Mouse (Mus musculus) G1E (cell line): ENCODE results near the gene Ablim1. TPM values are rescaled to one million over a fixed set of nuclear protein-coding genes. Genes with fewer than 3 reads are reported as not detected.

Source experiments
- ATAC-seq: 2 replicates; pipeline ENCODE4 v1.8.0; 2016; ENCODE audit warnings: mild to moderate bottlenecking; ENCODE audit not compliant: insufficient number of reproducible peaks, poor library complexity, low FRiP score, severe bottlenecking; ENCODE audit errors: extremely low read depth
- DNase-seq: peaks from one replicate; pipeline ENCODE4 v3.0.0; 2012; ENCODE audit warnings: low spot score
- H3K27me3 ChIP-seq: 2 replicates; pipeline ENCODE4 v1.6.1; 2012; ENCODE audit warnings: mild to moderate bottlenecking, low read length, inconsistent platforms; ENCODE audit not compliant: insufficient read depth
- H3K36me3 ChIP-seq: replicated peaks from 2 replicates; pipeline ENCODE3; 2012; ENCODE audit warnings: mild to moderate bottlenecking, inconsistent platforms
- H3K4me1 ChIP-seq: 2 replicates; pipeline ENCODE4 v1.6.1; 2012; ENCODE audit warnings: low read depth, low read length, inconsistent platforms, mixed read lengths; ENCODE audit not compliant: insufficient read depth
- H3K4me3 ChIP-seq: 2 replicates; pipeline ENCODE4 v1.5.1; 2012; ENCODE audit warnings: low read depth, mild to moderate bottlenecking, inconsistent platforms, low read length, moderate library complexity, mixed read lengths
- H3K9me3 ChIP-seq: replicated peaks from 2 replicates; pipeline ENCODE4 v1.6.1; 2012; ENCODE audit warnings: inconsistent platforms
- CTCF ChIP-seq: IDR thresholded peaks from 2 replicates; pipeline ENCODE4 v1.5.1; 2012; ENCODE audit warnings: low read depth, low read length, inconsistent platforms, mixed read lengths
- GATA1 ChIP-seq: IDR thresholded peaks from 2 replicates; pipeline ENCODE4 v1.6.1; 2012; ENCODE audit warnings: borderline replicate concordance, low read length, inconsistent platforms, mixed read lengths
- GATA2 ChIP-seq: IDR thresholded peaks from 2 replicates; pipeline ENCODE4 v1.6.1; 2012; ENCODE audit warnings: low read depth, low read length, inconsistent platforms, borderline replicate concordance
- POLR2AphosphoS5 ChIP-seq: IDR thresholded peaks from 2 replicates; pipeline ENCODE4 v1.6.1; 2012; ENCODE audit warnings: low read depth, low read length, inconsistent platforms; ENCODE audit not compliant: insufficient replicate concordance
- TAL1 ChIP-seq: conservative IDR thresholded peaks from 2 replicates; pipeline ENCODE4 v1.6.1; 2012; ENCODE audit warnings: low read depth, low read length, inconsistent platforms, mixed read lengths
- polyA plus RNA-seq: library from polyadenylated mRNA; stranded (reverse); fragments of >175 nt; gene quantifications from 2 replicates; pipeline ENCODE4 v1.2.3, GENCODE M21; 2012
- total RNA-seq, 2 experiments: library from RNA; stranded (forward) in 1 of 2; stranded (reverse) in 1 of 2; fragments of 200-1000 nt in 1 of 2; fragments of >200 nt in 1 of 2; fragmentation: Nextera tagmentation in 1 of 2; gene quantifications; 2 replicates each; pipeline ENCODE4 v1.2.3; 2014 to 2017

Ablim1 gene
- total and polyA plus RNA-seq, 3 experiments: 0.08 to 0.71 TPM; not detected in 1

GRCm38 (mm10) chr19:57180908-57181307, 133.8 kb downstream of the Ablim1 start:
- TF ChIP-seq CTCF: no peak
- TF ChIP-seq TAL1: no peak
- TF ChIP-seq POLR2AphosphoS5: no peak
- TF ChIP-seq GATA2: no peak
- no peak for TF ChIP-seq GATA1
- Histone ChIP-seq H3K9me3 (0 out of 2 replicates have a peak, but pooled peaks cover 6% of the 10 kb centered on the region), H3K4me1 (no peaks in the 10 kb centered on the region), H3K4me3 (no peak overlapping the region), H3K27me3 (no peaks in the 10 kb centered on the region), H3K36me3 (no peaks in the 10 kb centered on the region)
- ATAC-seq (no peak), DNase-seq (no peak)

GRCm38 (mm10) chr19:57180333-57180732, 134.4 kb downstream of the Ablim1 start:
- H3K4me3 ChIP-seq: peak overlapping the region; percentile 11; the same call in 1 of the 2 replicates

GRCm38 (mm10) chr19:57179269-57179668, 135.4 kb downstream of the Ablim1 start:
- TF ChIP-seq POLR2AphosphoS5 (no peak), GATA1 (no peak), GATA2 (no peak), TAL1 (no peak), CTCF (no peak)
- Histone ChIP-seq H3K4me3 (no peak overlapping the region), H3K4me1 (no peaks in the 10 kb centered on the region), H3K36me3 (no peaks in the 10 kb centered on the region), H3K9me3 (0 out of 2 replicates have a peak, but pooled peaks cover 6% of the 10 kb centered on the region), H3K27me3 (no peaks in the 10 kb centered on the region)
- ATAC-seq: no peak
- no peak for DNase-seq

More at GRCm38 (mm10) chr19:57180333-57180732, 134.4 kb downstream of the Ablim1 start:
- DNase-seq: no peak
- Histone ChIP-seq H3K36me3 (no peaks in the 10 kb centered on the region), H3K9me3 (0 out of 2 replicates have a peak, but pooled peaks cover 6% of the 10 kb centered on the region), H3K27me3 (no peaks in the 10 kb centered on the region), H3K4me1 (no peaks in the 10 kb centered on the region)
- no peak for TF ChIP-seq TAL1
- TF ChIP-seq GATA2: no peak
- TF ChIP-seq GATA1: no peak
- no peak for TF ChIP-seq POLR2AphosphoS5
- no peak for TF ChIP-seq CTCF
- ATAC-seq: no peak

DNA sequence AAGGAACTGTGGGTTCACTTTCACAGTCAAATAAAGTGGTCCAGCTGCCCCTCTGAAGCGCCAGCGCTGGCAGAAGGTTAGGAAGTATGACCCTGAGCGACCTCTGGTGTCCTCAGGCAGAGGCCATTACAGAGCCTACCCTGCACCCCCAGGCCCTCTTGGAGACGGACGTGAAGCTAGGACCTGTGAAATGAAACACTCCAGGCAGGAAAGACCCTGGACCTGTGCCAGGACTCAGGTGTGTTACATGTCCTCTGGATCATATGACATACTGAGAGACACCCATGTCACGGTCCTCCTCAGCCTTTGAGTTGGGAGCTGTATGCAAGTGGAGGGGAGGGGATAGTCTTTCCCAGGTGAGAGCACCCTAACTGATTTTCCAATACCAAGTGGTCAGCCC, 137.4 kb downstream of the Ablim1 start:
- no peak for DNase-seq
- TF ChIP-seq GATA2: no peak
- TF ChIP-seq POLR2AphosphoS5: no peak
- no peak overlapping the region for H3K4me3 ChIP-seq
- 0 out of 2 replicates have a peak, but pooled peaks cover 6% of the 10 kb centered on the region for H3K9me3 ChIP-seq
- H3K36me3 ChIP-seq: no peaks in the 10 kb centered on the region
- ATAC-seq: no peak
- no peaks in the 10 kb centered on the region for H3K27me3 ChIP-seq
- H3K4me1 ChIP-seq: no peaks in the 10 kb centered on the region

GRCm38 (mm10) chr19:57175077-57175476, 139.6 kb downstream of the Ablim1 start:
- no peaks in the 10 kb centered on the region for H3K36me3 ChIP-seq
- no peak for ATAC-seq
- no peaks in the 10 kb centered on the region for H3K4me1 ChIP-seq
- H3K4me3 ChIP-seq: no peak overlapping the region
- 0 out of 2 replicates have a peak, but pooled peaks cover 3% of the 10 kb centered on the region for H3K9me3 ChIP-seq
- TF ChIP-seq GATA2: no peak
- TF ChIP-seq CTCF: no peak
- no peak for TF ChIP-seq TAL1
- no peak for TF ChIP-seq POLR2AphosphoS5
- no peak for TF ChIP-seq GATA1
- H3K27me3 ChIP-seq: no peaks in the 10 kb centered on the region
- no peak for DNase-seq

DNA sequence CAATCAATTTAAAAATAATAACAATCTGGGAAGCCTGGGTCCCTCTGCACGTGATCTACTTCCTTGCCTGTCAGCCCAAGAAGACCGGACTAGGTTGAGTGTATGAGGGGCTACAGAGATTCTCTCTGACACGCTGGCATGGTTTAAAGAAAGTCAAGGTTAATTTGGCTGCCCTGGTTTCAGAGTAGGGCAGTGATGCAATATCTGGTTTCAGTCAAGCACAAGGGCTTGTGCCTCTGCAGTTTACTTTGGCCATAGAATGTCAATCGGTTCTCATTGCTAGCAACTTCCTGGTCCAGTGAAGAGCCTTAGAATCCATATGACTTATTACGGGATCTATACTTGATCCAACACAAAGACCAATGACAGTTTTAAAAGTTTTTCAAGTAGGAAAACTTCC, 140.2 kb downstream of the Ablim1 start:
- Histone ChIP-seq H3K4me3 (no peak overlapping the region), H3K9me3 (no peaks in the 10 kb centered on the region), H3K27me3 (no peaks in the 10 kb centered on the region), H3K4me1 (no peaks in the 10 kb centered on the region), H3K36me3 (no peaks in the 10 kb centered on the region)
- TF ChIP-seq GATA1: no peak
- no peak for TF ChIP-seq POLR2AphosphoS5
- TF ChIP-seq TAL1: no peak
- TF ChIP-seq CTCF: no peak
- no peak for TF ChIP-seq GATA2
- no peak for ATAC-seq
- DNase-seq: no peak

DNA sequence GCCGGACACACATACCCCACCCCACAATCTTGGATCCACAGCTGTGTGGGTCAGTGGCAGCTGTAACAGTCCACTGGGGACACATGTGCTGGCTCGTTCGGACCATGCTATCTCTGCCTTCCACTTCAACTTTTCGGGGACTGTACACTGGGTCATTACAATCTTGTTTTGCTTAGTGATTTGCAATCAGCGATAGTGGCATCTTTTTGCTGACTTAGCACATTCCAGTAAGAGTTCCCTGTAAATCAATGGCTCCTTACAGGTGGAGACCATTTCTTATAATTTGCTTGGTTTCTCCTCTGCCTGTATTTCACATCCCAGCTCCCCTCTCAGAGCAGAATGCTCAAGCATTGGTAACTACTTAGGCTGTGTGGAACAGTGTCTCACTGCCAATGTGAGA, 140.7 kb downstream of the Ablim1 start:
- DNase-seq (no peak), ATAC-seq (no peak)
- Histone ChIP-seq H3K4me1 (no peaks in the 10 kb centered on the region), H3K4me3 (no peak overlapping the region), H3K9me3 (no peaks in the 10 kb centered on the region), H3K36me3 (no peaks in the 10 kb centered on the region), H3K27me3 (no peaks in the 10 kb centered on the region; the same call in 1 of the 2 replicates)
- TF ChIP-seq GATA2: no peak
- TF ChIP-seq POLR2AphosphoS5: no peak
- TF ChIP-seq GATA1: no peak
- no peak for TF ChIP-seq TAL1
